Mouse (Mus musculus) heart, adult 10 weeks (tissue): ENCODE data around the gene Sdr9c7. TPM values are rescaled to one million over a fixed set of nuclear protein-coding genes. Genes with fewer than 3 reads are reported as not detected.

Experiments used
- polyA plus RNA-seq: library from polyadenylated mRNA; stranded (reverse); fragments of 350-450 nt; fragmentation: Illumina TruSeq; extraction: RNeasy Lipid Tissue Mini Kit (QIAGEN cat#74804); gene quantifications from one replicate; pipeline ENCODE4 v1.2.3, GENCODE M21; 2014; ENCODE audit warnings: low read depth, low replicate concordance

Sdr9c7 gene
- not detected for polyA plus RNA-seq

GRCm38 (mm10) chr10:127898218-127898617, at the start of gene Sdr9c7:
Gene Sdr9c7, plus strand, starts transcription at chr10:127898518.

GRCm38 (mm10) chr10:127849628-127850027, 48.7 kb upstream of the Sdr9c7 start, which contains the start of gene Rdh19:
Gene Rdh19, plus strand, starts transcription at chr10:127849928.

DNA sequence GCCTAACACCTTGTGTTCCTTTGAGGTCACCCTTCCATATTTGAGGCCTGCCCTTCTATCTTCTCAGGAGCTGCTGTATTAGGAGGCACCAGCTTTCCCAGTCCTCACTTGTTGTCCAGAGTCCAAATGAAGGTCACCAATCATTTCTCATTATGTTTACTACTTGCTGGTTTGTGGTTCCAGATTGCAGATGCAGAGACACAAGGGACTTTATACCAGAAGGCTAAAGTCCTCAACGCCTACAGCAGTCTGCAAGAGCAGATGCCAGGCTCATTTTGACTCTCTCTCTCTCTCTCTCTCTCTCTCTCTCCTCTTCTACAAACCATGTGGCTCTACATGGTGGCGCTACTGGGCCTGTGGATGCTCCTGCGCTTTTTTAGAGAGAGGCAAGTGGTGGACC, 32.1 kb upstream of the Sdr9c7 start, which contains the start of gene Rdh16f2:
Rdh16f2 (plus strand) TSS at position 243 of the 400 bp plus-strand sequence.

DNA sequence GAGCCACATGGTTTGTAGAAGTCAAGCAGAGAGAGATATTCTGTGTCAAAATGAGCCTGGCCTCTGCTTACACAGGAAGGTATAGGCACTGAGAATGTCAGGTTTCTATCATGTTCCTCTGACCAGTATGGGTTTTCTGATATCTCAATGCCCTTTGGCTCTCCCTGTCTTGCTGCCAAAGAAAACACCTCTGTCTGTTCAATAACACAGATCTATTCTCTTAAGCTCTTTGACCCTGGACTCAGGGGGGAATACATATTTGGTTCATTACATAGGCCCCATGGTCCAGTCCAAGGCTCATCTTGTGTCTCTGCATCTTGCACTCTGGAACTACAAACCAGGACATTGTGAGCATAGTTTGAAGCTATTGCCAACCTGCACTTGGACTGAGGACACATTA, 9.7 kb upstream of the Sdr9c7 start, which contains the start of gene Rdh7:
Rdh7 (minus strand) TSS at position 213 of the 400 bp plus-strand sequence.

Other genes with a start within 250 kb of the Sdr9c7 start
- gene Nemp1, start 231.6 kb upstream of the Sdr9c7 start, polyA plus RNA-seq: 5.4 TPM
- gene Nab2, start 229.9 kb upstream of the Sdr9c7 start, polyA plus RNA-seq: 10.6 TPM
- gene Myo1a, start 193.3 kb upstream of the Sdr9c7 start, polyA plus RNA-seq: 0.34 TPM
- not detected for gene Tac2, start 174.0 kb upstream of the Sdr9c7 start, polyA plus RNA-seq
- 4.4 TPM for gene Zbtb39, start 159.0 kb upstream of the Sdr9c7 start, polyA plus RNA-seq
- 4.0 TPM for gene Gpr182, start 146.8 kb upstream of the Sdr9c7 start, polyA plus RNA-seq
- not detected for gene Rdh1, start 138.8 kb upstream of the Sdr9c7 start, polyA plus RNA-seq
- gene Rdh16f1, start 138.7 kb upstream of the Sdr9c7 start, polyA plus RNA-seq: not detected
- gene Rdh9, start 122.1 kb upstream of the Sdr9c7 start, polyA plus RNA-seq: 0.31 TPM
- not detected for gene Rdh16, start 97.4 kb upstream of the Sdr9c7 start, polyA plus RNA-seq
- gene Rdh19, start 48.6 kb upstream of the Sdr9c7 start, polyA plus RNA-seq: not detected
- not detected for gene Rdh16f2, start 32.0 kb upstream of the Sdr9c7 start, polyA plus RNA-seq
- gene Rdh7, start 9.7 kb upstream of the Sdr9c7 start, polyA plus RNA-seq: 0.63 TPM
- gene Hsd17b6, start 109.1 kb downstream of the Sdr9c7 start, polyA plus RNA-seq: not detected
- 3.7 TPM for gene Prim1, start 116.7 kb downstream of the Sdr9c7 start, polyA plus RNA-seq
- gene Naca, start 137.1 kb downstream of the Sdr9c7 start, polyA plus RNA-seq: 662 TPM
- 93.0 TPM for gene Ptges3, start 160.4 kb downstream of the Sdr9c7 start, polyA plus RNA-seq
- 7,621 TPM for gene Atp5b, start 184.8 kb downstream of the Sdr9c7 start, polyA plus RNA-seq
- gene Baz2a, start 193.1 kb downstream of the Sdr9c7 start, polyA plus RNA-seq: 18.2 TPM